Mouse (Mus musculus) thymus, postnatal 25 days (tissue): ENCODE measurements around the gene Cd86.

Experiments
- DNase-seq: peaks from one replicate; pipeline ENCODE4 v3.0.0; 2022

Gene Cd86

DNA sequence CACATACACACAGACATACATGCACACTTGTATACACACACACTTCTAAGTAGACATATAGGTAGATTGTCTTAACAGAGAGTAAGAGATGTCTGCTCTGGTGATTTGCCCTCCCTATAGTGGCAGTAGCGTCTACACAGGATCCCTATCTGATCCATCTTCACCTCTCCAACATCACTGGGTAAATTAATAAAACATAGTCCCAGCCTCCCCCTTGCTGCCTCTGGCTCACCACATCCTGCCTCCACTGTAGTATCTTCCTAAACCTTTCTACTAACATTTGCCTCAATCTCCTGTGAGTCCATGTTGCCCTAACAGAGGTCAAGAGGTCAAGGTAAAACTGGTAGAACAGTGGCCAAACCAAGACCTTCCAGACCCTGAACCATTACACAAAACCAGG, 10.7 kb downstream of the Cd86 start:
- no peak for DNase-seq

DNA sequence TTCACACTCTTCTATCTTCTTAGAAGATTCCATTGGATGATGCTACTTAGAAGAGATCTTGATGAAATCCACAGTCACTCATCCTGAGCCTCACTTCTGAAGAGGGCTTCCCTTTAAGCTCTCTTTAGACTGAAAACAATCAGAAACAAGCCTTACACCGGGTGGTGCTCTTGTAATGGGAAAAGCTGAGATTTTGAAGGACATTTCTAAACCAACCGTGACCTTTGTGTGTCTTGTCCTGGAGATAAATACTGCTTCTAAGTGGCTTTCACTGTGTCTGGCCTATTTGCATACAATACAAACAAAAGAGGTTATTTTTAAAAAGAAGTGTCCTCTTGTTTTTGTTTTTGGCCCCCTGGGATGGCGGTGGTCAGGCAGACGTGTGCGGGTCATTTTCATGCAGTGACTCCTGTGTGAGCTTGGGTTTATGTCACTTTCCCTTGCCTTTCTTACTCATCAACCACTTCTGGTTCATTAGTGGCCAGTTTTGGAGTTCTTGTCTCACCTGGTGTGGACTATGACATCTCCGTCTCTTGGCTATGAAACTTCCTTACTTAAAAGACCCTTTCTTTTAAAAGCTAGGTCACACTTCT, 14.6 kb downstream of the Cd86 start:
- no peak for DNase-seq

DNA sequence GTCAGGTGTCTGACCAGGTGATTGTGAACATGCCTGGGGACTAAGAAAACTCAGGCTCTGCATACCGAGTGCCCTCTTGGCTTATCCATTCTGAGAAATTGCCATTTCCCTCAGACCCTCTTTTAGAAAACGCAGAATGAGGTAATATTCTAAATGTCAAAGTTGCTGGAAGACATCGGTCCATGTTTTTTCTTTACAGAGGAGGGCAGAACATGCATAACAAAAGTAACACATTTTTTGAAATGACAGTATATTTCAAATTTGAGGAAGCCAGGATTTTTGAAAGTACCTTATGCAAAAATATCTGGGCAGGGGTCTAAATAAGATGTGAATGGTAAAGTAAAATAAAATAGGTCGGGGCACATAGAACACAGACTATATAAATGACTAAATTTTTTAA, 15.4 kb downstream of the Cd86 start:
- DNase-seq, result no peak

DNA sequence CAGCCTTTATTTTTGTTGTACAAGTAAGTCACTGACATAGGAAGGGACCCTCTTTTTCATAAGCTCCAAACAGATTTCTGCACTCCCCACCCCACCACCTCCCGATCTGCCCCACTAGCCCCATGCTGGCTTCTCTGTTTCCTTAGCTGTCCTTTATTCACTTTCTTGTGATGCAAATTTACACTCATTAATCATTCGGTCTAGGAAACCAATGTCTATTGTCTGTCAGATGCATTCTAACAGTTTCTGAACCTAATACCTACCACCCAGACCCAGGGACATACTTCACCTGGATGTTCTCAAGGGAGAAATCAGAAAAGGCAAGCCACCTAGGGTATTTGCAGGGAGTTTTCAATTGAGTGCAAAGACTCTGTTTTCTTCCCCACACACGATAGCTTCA, 16.6 kb downstream of the Cd86 start:
- DNase-seq, result no peak

DNA sequence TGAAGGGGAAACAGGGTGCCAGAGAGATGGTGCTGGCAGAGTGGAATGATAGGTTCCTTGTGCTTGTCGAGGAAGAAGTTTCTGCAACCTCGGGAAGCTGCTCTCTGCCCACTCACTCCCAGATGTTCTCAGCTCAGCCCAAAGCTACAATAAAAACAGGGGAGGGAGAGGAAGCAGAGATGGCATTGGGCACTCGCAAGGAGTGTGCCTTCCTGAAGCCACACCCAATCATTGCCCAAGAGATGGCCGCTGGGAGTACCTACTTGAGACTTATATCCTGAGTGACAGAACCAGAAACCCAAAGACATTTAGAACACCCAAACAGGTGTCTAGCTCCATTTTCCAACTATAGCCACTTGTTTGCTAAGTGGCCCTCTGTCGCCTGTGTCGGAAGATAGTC, 20.8 kb downstream of the Cd86 start:
- no peak for DNase-seq

DNA sequence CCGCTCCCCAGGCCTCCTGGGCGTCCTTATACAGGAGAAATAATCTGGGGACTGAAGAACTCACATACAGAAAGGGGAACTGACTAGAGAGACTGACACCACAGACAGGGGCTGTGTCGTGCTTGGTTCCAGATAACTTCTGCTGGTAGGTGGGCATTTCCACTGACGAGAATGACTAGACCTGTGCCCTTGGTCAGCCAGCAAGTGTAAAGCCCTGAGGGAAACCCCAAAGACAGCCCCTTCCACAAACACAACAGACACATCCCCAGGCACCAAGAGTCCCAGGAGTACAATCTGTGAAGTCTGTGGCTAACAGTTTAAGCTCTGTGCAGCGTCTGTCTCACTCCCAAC, 23.2 kb downstream of the Cd86 start:
- no peak for DNase-seq

DNA sequence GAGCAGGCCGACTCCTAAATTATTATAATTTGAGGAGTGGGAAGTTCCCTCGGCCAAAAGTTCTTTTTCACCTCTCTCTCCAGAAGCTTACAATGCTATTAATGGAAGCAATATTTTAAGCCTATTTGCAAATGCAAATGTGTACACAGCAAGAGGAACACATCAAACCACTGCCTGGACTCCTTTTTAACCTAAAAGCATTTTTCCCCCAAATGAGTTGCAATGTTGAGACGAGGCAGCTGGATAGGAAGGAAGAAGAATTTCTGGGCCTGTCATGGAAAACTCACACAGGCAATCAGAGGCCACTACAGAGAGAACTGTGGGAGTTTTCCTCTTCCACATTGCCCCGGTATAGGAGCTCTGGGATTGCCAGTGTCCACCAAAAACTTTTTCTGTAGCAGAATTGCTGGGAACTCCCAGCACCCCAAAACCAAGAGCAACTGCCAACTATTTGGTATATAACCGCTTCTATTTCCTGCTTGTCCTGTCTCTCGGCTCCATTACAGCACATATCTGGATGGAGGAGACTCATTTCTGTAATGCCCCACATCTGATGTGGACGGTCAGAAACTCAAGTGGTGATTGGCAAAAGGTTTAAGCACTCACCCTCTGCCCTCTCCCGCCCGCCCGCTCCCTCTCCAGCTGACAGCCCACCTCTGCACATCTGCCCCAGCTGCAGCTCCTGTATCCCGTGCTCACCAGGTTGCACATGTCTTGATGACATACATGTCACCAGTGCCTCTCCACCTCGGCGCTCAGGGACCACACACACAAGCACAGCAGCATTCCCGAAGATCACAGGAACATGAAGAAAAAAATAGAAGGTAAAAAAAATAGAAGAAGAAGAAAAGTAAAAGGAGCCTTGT, 23.8 kb downstream of the Cd86 start:
- DNase-seq, result no peak

DNA sequence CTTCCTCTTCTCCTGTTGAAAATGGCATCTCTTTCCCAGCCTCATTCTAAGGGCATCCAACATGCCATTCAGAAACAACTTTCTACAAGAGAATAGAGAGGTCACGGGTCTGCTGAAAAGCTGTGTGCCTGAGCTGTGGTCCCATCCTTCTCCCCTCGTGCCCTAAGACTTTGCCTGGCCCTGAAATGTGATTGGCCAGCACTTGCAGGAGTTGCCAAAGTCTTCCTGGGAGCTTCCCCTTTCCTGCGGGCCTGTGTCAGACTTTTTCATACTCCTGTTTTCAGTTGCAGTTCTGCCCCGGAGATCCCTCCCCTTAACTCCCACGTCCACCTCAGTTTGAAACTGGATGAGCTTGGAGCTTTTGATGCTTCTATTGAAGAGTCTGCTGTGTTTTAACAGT, 24.9 kb downstream of the Cd86 start:
- DNase-seq, result no peak

DNA sequence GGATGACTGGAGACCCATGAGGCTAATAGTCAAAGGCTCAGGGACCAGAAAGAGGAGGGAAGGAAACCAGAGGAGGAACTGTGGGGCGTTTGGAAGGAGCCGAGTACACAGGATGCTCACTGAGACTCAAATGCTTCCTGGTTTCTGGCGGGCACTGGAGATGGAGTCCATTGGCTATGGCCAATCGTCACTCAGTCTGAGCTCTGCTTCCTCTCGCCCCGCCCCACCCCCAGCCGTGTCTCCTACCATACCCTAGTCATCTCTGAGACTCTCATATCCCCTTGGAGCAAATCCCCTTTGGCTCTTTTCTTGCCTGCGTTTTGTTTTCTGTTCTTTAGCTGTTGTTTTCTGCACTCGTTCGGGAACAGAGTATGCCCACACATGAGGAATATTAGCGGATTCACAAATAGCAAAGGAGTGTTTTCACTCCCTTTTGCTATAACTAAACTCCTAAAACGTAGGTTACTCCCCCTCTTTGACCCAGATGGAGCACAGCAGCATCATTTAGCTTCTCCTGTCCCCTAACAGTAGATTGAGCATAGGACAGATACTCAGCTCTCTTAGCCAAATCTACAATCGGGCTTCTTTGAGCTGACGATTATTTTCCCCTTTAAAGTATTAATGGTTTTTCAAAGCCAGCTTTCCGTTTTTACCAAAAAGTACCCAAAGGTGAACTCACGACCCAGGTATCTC, 25.9 kb downstream of the Cd86 start:
- DNase-seq, result no peak

DNA sequence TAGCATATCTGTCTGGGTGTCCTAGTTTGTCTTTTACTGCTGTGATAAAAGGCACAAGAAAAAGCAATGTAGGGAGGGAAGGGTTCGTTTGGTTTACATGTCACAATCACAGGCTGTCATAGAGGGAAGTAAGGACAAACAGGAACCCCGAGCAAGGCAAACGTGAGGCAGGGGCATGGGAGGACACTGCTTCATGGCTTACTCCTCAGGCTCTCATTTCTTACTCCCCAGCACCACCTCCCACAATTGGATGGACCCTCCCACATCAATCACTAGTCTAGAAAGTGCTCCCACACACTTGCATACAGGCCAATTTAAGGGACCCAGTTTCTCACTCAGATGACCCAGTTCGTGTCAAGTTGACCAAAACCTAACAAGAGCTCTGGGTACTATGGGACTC, 29.1 kb downstream of the Cd86 start:
- no peak for DNase-seq

DNA sequence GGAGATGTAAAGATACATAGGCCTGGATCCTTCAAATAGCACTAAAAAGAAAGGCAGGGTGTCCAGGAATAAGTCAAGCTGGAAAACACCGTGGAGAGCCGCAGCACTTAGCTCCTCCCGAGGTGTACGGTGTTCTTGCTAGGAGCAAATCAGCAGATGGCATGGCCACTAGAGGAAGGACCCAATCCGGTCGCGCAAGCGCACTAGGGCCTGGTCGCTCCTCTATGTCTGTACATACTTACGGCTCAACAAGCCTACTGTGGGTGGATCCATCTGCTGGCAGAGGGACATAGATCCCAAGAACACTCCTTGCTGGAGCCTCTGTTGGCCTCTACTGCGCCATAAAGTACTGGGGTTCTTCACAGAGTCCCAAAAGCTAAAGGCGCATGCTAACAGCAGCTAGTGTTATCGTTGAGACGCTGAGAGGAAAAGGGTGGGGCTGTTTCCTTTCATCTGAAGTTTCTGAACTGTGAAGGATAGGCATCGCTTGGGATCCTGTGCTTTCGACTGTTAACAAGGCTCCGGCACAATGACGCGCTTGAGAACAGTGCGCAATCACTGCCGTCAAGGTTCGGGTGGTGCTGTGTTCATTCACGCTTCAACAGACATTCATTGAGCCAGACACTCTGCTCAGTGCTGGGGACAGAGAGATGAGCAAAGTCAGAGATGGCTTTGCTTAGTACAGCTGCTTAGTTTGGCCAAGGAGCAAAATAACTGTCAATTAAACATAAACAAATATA, 30.7 kb downstream of the Cd86 start:
- DNase-seq, result no peak

DNA sequence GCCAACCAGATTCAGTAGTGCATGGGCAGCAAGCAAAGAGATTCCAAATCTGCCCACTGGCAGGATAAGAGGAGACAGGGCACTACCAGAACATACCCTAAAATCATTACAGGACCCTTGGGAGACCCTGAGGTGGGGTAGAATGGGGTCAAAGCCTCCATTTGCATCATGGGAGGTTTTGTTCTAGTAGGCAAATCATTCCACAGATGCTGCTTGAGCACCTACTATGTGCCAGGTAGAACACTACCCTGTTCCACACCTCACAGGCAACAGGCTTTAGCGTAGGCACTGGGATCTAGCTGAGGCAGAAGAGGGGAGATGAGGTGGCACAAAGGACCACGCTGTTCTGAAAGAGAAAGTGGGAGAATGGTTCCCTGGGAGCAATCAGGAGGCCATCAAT, 31.5 kb downstream of the Cd86 start:
- DNase-seq, result no peak

DNA sequence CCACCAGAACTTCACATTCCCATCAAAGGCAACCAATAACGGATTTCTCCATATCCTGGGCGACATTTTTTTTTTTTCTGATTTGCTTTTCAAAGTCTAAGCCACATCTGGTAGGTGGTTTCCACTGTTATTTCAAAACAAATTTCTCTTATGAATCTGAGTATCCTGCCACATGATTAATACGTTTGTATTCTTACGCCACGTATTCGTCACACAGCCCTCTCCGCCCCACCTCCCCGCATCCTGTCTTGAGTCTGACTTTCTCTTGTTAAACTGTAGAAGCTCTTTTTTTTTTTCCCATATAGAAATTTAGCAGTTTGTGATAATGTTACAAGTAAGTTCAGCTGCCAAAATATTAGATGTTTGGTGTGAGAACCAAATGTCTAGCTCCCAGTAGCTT, 33.7 kb downstream of the Cd86 start:
- DNase-seq, result no peak

DNA sequence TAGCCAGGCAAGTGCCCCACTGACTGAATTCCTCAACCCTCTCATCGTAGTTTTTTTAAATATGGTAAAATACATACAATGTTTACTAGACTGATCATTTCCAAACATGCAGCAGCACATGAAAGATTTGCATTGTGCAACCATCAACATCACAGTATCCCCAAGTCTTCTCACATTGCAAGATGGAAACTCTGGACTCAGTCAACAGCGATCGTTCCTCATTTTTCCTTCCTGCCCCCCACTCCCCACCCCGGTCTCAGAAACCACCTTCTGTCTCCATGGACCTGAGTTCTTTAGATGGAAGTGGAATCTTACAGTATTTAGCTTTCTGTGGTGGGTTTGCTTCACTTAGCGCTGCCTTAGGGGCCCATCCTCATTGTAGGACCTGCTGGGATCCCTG, 34.3 kb downstream of the Cd86 start:
- no peak for DNase-seq

DNA sequence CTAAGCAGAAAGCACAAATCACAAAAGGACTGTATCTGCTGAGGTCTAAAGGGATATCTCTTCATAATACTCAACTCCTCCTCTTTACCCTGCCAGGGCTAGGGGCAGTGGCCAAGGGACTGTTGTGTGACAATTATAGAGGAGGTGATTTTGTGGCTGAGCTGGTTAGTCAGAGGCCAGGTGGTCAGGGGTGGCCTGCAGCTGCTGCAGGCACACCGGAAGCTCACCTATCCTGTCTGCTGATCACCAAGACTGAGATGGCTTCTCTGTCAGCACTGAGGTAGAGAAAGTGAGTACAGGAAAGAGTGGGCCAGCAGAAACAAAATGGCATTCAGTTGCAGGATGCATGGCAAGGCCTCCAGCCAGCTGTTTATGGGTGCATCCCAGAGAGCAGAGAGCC, 38.1 kb downstream of the Cd86 start:
- DNase-seq, result no peak

DNA sequence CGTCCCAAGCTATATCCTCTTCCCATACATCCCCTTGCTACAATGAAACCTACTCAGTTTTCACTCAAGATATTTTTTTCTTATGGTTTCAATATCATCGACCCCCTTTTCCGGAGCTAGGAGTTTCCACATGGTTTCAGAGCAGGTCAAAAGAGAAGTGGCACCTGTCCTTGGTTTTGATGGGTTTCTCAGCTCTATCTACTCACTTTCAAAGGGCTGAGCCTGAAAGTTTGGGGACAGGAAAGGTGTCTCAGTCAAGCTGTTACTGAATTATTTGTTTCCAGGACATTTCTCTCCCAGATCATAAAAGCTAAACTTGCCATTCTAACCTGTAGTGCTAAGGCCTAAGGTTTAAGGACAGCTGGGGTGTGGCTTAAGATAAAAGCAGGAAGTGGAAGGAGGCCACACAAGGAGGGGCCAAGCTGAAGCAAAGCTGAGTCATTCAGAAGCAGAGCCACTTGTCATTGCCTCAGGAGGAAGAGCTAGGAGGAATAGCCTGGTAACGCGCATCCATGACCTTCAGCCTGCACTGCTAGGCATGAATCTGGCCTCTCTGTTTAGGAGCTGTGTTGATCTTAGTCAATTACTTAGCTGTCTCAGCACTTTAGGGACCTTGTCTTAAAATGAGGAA, 39.2 kb downstream of the Cd86 start:
- DNase-seq, result no peak

DNA sequence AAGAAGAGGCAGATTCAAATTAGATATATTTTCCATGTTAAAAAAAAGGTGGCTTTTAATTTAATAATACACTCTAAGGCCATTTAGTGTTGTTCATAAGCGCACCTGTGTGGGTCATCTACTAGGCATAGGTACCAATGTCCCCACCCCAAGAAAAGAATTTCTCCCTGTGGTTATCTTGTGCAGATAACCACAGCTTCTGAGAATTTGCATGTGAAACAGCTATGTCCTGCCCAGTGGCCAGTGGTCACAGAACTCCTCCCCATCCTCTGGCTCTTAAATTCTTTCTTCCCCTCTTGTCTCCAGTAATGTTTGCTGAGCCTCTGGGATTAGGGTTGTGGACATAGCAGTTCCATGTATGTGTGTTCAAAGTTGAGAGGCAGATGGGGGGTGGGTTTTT, 40.0 kb downstream of the Cd86 start:
- DNase-seq, result no peak

DNA sequence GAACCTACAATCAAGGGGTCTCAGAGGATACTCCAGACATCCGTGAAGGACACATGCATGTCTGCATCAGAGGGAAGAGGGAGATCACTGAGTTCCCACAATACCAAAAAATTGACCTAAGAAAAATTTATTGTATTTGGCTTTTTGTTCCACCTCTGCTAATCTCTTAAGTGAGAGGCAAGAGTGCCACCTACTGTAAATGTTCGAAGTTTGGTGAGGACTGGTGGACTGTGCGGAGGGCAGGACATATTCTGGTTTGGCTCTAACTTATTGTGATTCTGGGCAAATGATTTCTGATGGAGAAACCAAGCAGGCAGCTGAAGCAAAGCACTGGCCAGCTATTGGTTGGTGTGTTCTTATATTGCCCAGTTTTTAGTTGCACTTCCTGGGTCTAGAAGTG, 43.6 kb downstream of the Cd86 start:
- no peak for DNase-seq

DNA sequence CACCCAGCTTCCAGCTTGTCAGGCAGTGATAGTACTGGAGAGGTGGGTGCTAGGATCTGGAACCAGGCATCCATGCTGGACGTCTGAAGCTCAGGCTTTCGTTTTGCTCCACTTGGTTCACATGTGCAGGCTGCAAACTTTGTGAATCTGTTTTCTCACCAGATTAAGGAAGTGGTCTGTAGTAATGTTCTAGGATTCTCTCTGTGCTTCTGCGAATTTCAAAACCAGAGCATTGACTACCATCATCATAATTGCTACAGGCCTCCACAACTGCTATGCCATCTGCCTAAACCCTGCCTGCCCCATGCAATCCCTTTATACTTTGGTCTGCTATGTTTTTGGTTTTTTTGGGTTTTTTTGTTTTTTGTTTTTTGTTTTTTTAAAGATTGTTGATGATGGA, 44.8 kb downstream of the Cd86 start:
- DNase-seq, result no peak

DNA sequence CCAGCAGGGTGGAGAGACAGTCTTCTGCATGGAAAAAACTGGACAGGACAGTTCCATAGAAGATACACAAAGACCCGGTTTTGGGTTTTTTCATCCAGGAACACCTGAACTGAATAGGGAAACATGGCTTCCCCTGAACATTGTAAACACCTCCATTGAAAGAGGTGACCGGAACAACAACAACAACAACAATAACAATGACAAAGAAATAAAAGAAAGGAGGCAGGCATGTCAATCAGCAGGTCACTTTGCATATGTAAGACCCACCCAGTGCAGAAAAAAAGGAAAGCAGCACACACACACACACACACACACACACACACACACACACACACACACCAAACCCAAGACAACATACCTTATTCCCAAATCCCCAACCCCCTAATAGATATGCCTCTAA, 52.2 kb downstream of the Cd86 start:
- DNase-seq, result no peak

DNA sequence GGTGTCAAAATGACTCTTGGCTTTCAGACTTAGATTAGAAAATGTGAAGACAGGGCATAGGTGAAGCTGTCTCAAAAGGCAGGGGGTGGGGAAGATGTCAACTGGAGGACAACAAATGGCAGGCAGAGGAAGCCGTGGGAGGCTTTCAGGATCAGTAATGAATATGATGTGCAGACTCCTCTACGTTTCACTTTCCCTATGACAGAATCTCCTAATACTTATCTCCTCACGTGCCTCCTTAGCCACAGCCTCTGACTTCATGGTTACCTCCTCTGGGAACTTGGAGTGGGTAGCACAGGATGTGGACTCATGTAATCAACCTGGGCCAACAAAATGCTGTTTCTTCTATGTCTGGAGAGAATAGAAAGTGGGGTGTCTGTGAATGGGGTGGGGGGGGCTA, 63.2 kb downstream of the Cd86 start:
- DNase-seq, result no peak

DNA sequence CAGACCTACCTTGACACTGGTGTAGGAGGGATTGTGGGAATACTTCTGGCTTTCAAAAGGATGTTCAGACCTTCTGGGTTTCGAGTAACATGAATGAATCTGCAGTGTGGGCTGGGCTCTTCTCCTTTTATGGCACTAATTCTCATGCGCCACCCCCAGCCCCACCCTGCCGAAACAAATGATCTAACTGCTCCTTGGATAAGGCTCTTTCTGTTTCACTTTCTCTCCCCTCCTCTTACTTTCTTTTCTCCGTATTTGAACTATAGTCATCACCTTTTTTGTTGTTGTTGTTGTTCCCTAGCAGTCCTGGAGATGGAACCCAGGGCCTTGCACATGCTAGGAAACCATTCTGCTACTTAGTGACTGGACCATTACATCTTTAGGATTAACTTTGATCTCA, 67.6 kb downstream of the Cd86 start:
- DNase-seq, result no peak
